Mouse (Mus musculus): ENCODE data around the gene Ctsc. TPM values are rescaled to one million over a fixed set of nuclear protein-coding genes. Genes with fewer than 3 reads are reported as not detected.

The Ctsc gene
- total RNA-seq, 2 experiments from 2014 or later, result 27.6 TPM

DNA sequence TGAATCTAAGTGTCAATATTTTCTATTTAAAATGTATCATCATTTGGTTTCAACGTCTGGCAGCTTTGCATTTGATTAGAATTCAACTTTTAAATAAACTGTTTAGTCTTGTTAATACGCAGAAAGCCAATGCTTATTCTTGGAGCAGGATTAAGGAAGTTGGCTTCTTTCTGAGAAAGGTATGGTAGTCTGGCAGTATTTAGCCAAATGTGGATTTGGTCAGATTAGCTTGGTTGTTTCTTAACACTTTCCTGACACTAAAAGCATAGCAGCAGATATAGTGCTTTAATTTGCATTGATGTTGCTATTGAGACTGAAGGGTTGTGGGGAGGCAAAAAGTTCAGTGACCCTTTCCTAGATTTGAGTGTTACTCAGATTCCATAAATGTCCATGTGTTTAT is 14.2 kb downstream of the Ctsc start:
- intact Hi-C loops (cut with DNase I), result no loop called here
- DNase-seq, result no peak

DNA sequence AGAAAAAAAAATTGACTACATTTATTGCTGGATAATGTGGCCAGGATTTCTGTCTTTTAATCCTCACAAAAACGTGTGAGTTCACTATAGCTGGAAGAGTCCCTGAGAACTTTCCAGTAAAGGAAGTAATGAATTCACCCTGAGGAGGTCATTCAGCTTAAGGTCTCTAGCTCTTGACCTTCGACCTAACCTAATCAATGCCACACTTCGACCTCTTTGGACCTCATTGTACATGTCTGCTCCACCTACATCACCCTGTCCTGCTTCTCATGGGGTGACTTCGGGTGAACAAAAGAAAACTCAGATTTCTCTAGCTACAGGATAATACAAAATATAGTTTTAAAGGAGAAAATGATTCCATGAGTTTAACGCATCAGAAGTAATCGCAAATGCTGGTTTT is 16.0 kb downstream of the Ctsc start:
- intact Hi-C loops (cut with DNase I), result no loop called here
- no peak for DNase-seq

DNA sequence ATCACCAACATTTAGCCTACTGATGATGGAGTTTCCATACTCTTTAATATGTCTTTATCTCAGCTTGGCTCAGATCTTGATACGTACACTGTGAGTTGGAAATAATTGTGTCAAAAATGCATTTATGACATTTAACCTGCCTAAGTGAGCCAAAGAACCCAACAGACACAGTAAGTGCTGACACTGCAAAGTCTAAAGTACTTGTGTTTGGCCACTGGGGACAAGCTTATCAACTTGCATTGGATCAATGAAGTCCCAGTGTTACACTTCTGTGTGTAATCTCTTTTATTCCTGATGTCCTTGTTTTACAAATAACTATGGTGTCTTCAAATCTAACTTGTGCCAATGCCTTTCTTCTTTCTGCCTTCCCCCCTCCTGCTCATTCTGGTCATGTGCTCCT is 18.1 kb downstream of the Ctsc start:
- intact Hi-C loops (cut with DNase I), result no loop called here
- no peak for DNase-seq

DNA sequence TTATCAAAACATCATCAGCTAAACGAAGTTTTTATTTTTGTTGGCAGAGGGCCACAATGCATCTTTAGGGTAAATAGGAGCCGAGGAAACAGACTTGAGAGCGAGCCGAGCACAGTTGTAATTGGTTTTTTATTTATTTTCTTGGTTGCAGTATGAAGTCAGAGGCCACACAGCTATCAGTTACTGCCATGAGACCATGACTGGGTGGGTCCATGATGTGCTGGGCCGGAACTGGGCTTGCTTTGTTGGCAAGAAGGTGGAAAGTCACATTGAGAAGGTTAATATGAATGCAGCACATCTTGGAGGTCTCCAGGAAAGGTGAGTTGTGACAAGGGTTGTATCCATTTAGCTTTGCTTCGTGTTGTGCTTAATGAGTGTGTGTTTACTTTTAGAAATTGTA is 19.0 kb downstream of the Ctsc start:
- DNase-seq, result no peak
- intact Hi-C loops (cut with DNase I), result no loop called here

DNA sequence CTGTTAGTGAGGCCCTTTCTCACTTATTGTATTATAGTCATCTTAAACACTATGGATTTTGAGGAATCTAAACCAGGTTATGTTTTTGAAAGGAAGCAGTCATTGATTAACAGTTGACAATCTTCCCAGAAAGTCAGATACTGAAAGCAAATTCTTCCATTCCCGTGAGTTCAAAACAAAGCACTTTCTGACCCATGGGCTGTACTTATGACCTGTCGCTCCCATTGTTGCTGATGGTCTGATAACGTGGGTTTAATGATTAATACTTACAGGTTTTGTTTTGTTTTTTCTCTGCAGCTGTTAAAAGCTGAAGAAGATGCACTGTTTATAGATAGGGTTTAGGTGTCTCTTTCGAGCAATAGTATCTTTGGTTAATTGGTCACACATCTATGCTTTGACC is 27.9 kb downstream of the Ctsc start:
- intact Hi-C loops (cut with DNase I), result no loop called here
- DNase-seq, result no peak

DNA sequence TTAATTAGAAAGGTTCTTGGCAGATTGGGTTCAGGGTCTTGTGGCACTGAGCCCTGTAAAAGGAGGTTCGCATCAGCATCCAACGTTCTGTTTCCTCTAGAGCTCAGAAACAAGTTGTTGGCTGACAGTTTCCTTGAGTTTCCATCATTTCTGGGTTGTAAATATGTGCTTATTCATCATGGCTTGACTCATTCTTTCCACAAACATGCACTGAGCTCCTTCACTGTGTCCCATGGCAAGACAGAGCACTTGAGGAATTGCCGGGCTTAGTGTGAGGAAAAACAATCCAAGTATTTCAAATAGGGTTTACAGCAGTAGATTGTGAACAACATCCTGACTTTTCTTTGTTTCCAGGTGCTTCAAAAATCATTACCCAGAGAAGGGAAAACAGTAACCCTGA is 28.8 kb downstream of the Ctsc start:
- intact Hi-C loops (cut with DNase I), result no loop called here
- DNase-seq, result no peak

DNA sequence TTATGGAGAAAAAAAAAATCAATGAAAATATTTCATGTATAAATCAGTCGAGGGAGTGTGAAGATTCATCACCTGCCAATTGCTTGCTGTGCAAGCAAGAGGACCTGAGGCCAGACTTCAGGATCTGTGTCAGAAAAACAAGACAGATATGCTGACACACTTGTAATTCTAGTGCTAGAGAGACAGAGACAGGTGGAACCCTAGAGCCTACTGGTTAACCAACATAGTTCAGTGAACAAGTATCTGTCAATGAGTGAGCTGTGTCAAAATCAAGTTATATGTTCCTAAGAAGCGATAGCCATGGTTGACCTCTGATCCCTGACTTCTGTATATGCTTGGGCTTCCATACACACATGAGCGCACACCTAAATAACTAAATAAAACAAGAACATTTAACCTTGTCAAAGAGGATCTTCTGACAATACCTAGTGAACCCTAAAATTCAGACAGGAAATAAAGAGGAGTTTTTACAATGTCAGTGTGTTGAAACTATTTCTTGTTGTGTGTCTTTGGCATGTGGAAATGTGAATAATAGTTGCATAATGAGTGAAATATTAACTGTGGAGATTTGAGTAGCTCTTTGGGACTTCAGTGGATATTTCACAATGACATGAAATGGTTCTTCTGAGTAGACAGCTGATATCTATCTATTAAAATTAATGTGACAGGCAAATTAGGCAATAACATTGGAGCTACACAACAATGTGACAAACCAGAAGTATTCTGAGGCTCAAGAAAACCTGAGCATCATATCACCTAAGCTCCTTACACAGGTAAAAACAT is 32.7 kb downstream of the Ctsc start:
- intact Hi-C loops (cut with DNase I), result no loop called here
- no peak for DNase-seq

DNA sequence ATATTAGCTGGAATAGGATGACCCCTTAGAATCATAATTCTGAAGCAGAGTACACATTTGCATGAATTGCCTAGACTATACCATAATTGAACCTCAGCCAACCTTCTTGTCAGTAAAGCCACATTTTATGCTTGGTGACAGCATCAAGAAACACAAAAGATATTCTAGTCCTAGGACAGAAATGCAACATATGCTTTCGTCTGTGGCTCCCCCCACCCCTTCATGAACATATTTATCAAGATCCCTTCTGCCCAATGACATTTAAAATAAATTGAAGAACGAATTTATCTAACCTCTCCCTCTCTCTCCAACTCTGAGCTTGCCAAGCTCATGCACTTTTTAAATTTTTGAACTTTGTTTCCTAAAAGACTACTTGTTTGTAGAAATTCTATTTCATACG is 38.5 kb downstream of the Ctsc start:
- intact Hi-C loops (cut with DNase I), result no loop called here
- no peak for DNase-seq

DNA sequence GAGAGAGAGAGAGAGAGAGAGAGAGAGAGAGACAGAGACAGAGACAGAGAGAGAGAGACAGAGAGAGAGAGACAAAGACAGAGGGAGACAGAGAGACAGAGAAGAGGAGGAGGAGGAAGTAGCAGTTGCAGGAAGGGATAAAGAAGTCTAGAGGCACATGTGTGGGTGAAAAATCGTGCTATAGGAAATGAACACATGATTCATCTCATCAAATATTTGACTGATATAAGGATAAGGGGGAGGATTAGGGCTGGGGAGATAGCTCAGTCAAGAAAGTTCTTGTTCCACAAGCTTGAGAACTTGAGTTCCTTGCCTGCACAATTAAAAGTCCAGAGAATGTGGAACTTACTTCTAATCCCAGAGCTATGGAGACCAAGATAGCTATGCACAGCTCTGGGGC is 40.6 kb downstream of the Ctsc start:
- intact Hi-C loops (cut with DNase I), result no loop called here

DNA sequence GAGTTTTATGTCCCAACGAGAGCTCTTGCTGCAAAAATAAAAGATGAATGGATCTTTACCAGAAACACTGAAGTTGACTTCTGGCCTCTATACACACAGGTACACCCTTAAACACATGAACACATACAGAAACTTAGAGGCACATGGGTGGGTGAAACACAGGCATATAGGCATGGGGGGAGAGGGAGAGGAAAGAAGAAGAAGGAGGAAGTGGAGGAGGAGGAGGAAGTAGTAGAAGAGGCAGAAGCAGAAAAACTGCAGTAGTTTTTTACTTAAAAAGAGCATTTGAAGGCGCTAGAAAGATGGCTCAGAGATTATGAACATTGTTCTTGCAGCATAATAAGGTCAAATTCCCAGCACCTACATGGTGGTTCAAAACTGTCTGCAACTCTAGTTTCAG is 41.0 kb downstream of the Ctsc start:
- intact Hi-C loops (cut with DNase I), result no loop called here
- DNase-seq, result no peak

More for the DNA sequence above, 40.6 kb downstream of the Ctsc start:
- no peak for DNase-seq

DNA sequence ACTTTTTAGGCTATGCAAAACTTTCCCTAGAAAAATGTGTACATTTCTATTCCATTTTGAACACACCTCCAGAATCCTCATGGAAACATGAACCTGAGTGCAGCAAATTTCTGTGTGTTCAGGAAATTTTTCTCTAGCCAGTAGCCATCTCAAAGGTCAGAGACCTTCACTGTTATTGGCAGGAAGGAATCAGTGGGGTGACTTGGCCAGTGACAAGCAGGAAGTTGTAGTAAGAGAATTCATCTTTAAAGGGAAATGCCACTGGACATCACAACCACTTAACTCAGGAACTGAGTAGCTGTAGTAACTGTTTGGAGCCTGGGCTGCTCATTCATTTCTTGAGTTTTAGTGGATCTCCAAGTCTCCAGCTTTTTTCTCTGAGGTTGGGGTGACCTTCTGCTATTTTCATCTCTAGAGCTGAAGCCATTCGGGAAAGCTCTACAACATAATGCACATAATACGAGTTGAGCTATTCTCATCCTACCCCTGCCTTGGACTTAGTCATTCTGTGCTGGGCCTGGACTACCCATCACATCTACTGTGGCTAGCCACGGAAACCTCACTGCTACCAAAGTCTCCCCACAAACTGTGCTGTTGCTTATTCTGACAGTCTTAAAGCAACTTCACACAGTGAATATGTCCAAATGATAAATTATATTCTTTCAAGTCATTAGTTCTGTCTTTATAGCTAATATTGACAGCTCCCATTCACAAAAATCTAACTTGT is 41.7 kb downstream of the Ctsc start:
- intact Hi-C loops (cut with DNase I), result no loop called here
- no peak for DNase-seq

DNA sequence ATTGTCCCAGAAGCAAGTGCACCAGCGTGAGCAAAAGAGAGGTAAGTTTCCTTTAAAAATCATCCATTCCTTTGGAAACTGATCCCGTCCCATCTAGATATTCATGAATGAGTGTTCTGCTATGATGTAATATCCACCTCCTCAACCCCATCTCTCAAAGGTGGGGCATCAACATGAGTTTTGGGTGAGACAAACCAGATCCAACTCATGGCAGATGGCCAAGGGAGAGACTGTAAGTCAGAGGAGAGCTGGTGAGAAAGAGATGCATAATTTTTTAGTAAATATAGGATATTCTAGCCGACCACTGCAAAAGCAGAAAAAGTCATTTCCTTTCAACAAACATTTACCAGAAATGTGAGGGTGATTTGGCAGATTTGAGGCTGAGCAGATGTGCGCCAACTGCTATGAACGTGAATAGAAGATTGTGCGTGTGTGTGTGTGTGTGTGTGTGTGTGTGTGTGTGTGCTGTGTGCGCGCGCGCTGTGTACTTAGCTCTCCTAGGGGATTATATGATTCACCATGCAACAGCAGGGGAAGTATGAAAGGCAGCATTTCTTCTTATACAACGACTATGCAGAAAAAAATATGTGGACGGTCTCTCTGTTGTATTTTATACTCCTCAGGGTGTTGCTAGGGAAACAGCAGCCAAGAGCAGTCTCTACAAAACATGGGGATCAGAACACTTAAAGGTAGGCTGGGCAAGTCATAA is 42.9 kb downstream of the Ctsc start:
- intact Hi-C loops (cut with DNase I), result no loop called here
- DNase-seq, result peak; percentile 7 to 24

DNA sequence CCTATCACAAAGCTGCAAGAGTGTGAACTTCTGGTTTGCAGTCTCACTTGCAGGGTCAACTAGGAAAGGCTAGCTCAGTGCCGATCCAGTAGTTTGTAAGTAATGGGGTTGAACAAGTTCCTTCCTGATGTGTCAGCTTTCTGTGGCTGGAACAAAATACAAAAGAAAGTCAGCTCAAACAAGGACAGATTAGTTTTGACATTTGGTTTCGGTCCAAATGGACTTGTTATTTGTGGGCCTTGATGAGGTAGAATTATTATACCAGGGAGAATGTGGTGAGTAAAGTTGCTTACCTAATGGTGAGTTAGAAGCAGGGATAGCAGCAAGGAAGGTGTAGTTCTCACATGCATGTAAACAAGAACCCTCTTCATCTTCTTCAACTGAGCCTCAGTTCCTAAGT is 44.5 kb downstream of the Ctsc start:
- intact Hi-C loops (cut with DNase I), result no loop called here
- no peak for DNase-seq

DNA sequence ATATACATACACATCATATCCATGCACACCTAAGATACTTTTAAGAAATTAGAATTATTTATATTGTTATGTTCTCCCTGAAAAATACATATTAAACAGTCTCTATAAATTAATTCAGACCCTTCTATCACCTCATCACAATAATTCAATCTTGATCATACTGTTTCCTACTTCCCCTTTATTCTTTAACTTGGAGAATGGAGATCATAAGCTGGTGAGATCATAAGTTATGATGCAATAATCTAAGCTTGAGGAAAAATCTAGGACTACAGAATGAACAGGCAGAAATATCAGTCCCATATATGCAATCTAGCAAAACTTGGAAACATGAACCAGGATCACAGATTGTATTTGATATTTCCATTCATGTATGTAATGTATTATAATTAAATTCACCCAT is 49.6 kb downstream of the Ctsc start:
- intact Hi-C loops (cut with DNase I), result no loop called here
- DNase-seq, result no peak

DNA sequence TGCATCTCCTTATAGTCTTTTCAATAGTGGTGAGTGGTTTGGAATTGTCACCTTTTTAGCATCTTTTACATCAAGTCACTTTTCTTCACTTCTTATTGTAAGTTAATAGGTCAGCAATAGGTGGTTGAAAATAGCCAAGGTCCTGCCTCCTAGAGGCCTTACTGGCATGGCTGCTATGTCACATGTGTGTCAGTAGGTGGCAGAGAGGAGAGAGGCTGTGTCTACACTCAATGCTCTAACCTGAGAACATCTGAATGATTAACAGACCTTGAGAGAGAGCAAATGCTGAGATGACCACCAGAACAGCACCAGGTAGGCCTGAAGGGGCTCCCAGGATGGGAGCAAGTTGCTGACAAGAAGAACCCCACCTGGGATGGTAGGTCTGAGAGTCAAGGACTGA is 65.9 kb downstream of the Ctsc start:
- DNase-seq, result no peak
- intact Hi-C loops (cut with DNase I), result no loop called here

DNA sequence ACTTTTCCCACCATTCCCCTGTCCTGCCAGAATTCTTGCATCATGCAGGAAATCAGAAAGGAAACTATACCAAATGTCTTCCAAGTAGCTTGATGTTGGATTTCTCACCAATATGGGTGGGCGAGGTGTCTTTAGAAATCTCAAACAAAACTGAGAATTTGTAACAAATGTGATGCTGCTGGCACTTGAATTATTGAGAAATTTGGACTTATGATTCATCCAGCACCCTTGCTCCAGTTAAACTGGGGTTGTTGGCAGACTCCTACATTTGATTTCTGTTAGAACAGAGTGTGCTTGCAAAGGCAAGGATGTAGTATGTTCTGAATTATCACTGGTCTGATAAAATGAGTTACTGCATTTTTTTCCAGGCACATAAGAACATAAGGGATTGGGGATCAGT is 68.2 kb downstream of the Ctsc start:
- intact Hi-C loops (cut with DNase I), result no loop called here
- no peak for DNase-seq

DNA sequence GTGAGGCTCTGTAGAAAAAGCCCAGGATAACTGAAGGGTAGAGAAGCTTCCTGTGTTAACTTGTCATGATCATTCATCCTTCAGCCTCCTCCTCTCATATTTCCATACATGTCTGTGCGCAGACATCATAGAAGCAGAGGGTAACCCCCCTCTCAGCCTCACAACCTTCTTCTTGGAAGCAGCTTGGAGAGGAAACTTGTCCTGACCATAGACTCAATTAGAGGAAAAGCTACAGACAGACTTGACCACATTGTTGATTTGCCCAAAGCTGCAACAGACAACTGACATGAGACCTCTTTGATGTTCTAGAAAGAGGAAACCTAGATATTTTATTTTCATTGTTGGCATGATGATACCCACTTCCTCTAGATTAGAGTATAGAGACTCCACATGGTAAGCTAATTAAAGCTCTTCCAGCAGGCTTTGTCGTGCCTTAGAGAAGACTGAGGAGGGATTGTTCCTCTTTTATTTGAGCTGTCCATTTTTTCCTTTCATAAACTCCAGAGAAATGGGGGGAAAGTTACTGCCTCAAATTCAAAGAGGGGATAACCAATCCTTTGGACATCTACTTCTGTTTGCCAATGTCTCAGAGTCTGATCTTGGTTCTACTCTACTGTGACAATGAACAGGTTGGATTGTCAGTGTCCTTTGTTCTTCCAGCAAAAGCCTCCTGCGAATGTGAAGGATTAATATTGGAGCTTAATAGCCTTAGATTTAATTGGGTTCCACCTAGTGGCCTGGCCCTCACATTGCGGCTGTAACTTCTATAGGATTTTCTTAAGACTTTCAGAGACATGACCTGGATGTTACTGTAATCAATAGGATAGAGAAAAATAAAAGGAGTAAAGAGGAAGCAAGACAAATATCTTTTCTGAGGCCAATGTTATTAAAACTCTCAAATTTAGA is 79.2 kb downstream of the Ctsc start:
- DNase-seq, result peak; percentile 4 to 21
- intact Hi-C loops (cut with DNase I), result loop anchor here (5.0 kb wide), 1 partner anchor 260 kb away; no protein-coding TSS in a partner anchor

DNA sequence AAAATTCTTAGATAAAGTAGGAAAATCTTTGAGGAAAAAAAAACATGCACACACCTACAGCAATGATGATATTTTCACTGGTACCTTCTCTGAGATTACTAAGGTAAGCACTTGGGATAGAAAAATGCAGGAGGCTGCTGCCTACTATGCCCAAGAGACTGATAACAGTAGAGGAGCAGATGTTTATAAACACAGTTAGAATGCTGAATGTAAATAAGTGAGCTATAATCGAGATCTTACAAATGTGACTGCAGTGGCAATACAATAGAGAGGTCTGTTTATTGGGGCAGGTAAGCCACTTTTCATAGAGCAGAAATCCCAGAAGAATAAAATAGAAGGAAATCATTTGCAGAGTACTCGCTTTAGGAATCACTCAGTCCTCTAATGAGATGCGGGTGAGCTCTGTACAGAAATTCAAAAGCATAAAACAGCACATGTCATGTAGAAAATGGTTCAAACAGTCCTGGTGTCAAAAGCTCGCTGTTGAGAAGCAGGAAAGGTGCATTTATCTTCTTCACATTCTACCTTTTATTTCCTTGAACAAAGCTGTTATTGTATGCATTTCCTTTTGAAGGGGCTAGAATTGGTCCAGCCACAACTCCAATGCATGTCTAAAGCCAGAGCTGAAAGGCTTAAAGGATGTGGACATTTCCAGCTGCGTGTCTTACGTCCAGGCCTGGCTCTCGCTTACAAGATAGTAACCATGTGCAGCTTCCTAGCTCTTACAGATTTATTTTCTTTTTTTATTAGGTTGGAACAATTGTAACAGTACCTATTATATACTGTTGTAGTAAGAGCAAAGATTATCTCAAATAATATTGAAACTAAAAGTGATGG is 80.4 kb downstream of the Ctsc start:
- DNase-seq, result no peak
- intact Hi-C loops (cut with DNase I), result loop anchor here (5.0 kb wide), 1 partner anchor 261 kb away; no protein-coding TSS in a partner anchor
